Mouse (Mus musculus): ENCODE measurements around the gene Isoc2b. TPM values are rescaled to one million over a fixed set of nuclear protein-coding genes. Genes with fewer than 3 reads are reported as not detected.

The Isoc2b gene
- polyA plus RNA-seq, 1 experiment from 2014 or later: 4.2 TPM

GRCm38 (mm10) chr7:4850621-4851314 lies 19.3 kb downstream of the Isoc2b start:
- ATAC-seq (ENCODE audit: insufficient number of reproducible peaks, insufficient read depth, low FRiP score, low TSS enrichment, low read depth): no peak
- Histone ChIP-seq H3K36me3 (no peaks in the 10 kb centered on the region), H3K27me3 (peaks cover 44% of the 10 kb centered on the region), H3K27ac (no peak overlapping the region), H3K4me3 (replicated peaks) (no peak overlapping the region), H3K4me2 (no peak overlapping the region), H3K9me3 (no peaks in the 10 kb centered on the region), H3K9ac (replicated peaks) (no peak overlapping the region), H3K4me1 (replicated peaks) (no peaks in the 10 kb centered on the region)
- WGBS: 79% methylated on average over 11 of the region's 11 CpGs

GRCm38 (mm10) chr7:4849372-4849771 lies 20.7 kb downstream of the Isoc2b start:
- Histone ChIP-seq H3K27me3 (peaks cover 58% of the 10 kb centered on the region), H3K4me1 (replicated peaks) (peaks cover 3% of the 10 kb centered on the region; the same call in 1 of the 2 replicates), H3K9ac (replicated peaks) (no peak overlapping the region), H3K36me3 (no peaks in the 10 kb centered on the region), H3K4me2 (no peak overlapping the region), H3K9me3 (no peaks in the 10 kb centered on the region), H3K27ac (no peak overlapping the region), H3K4me3 (replicated peaks) (no peak overlapping the region)
- no peak for ATAC-seq (ENCODE audit: insufficient number of reproducible peaks, insufficient read depth, low FRiP score, low TSS enrichment, low read depth)
- WGBS: 54% methylated on average over 9 of the region's 9 CpGs

- Histone ChIP-seq H3K36me3 (no peaks in the 10 kb centered on the region), H3K4me3 (replicated peaks) (peak overlapping the region; percentile 47), H3K4me2 (peak overlapping the region; percentile 94), H3K27ac (no peak overlapping the region), H3K9ac (replicated peaks) (no peak overlapping the region), H3K4me1 (replicated peaks) (peaks cover 24% of the 10 kb centered on the region), H3K27me3 (peaks cover 86% of the 10 kb centered on the region), H3K9me3 (no peaks in the 10 kb centered on the region)
- peak; percentile 76 for ATAC-seq (ENCODE audit: insufficient number of reproducible peaks, insufficient read depth, low FRiP score, low TSS enrichment, low read depth)
- WGBS: under 1% methylated on average over 13 of the region's 13 CpGs
Measured at GRCm38 (mm10) chr7:4844917-4845309, 25.1 kb downstream of the Isoc2b start.

GRCm38 (mm10) chr7:4844245-4844916 lies 25.7 kb downstream of the Isoc2b start, which contains the start of gene Shisa7:
Shisa7 (minus strand) TSS chr7:4844696.
- Histone ChIP-seq H3K4me2 (peak within 1 kb of the TSS; percentile 94), H3K27me3 (peaks cover 88% of the 10 kb centered on the region), H3K9me3 (no peaks in the 10 kb centered on the region), H3K27ac (no peak within 1 kb of the TSS), H3K4me3 (replicated peaks) (peak within 1 kb of the TSS; percentile 47), H3K4me1 (replicated peaks) (peaks cover 24% of the 10 kb centered on the region), H3K36me3 (no peaks in the 10 kb centered on the region), H3K9ac (replicated peaks) (peak within 1 kb of the TSS; percentile 60)
- peak; percentile 64; the same call in 1 of the 2 replicates for ATAC-seq (ENCODE audit: insufficient number of reproducible peaks, insufficient read depth, low FRiP score, low TSS enrichment, low read depth)
- under 1% methylated on average over 41 of the region's 41 CpGs for WGBS

GRCm38 (mm10) chr7:4843604-4844244 lies 26.3 kb downstream of the Isoc2b start:
- H3K36me3 ChIP-seq: no peaks in the 10 kb centered on the region
- no peak for ATAC-seq (ENCODE audit: insufficient number of reproducible peaks, insufficient read depth, low FRiP score, low TSS enrichment, low read depth)
- 2% methylated on average over 34 of the region's 34 CpGs for WGBS
- peak overlapping the region; percentile 60 for H3K9ac ChIP-seq (replicated peaks)
- peaks cover 90% of the 10 kb centered on the region for H3K27me3 ChIP-seq
- peak overlapping the region; percentile 94 for H3K4me2 ChIP-seq
- H3K9me3 ChIP-seq: no peaks in the 10 kb centered on the region
- peak overlapping the region; percentile 47 for H3K4me3 ChIP-seq (replicated peaks)
- no peak overlapping the region for H3K27ac ChIP-seq
- peaks cover 24% of the 10 kb centered on the region for H3K4me1 ChIP-seq (replicated peaks)

GRCm38 (mm10) chr7:4842634-4843131 lies 27.4 kb downstream of the Isoc2b start:
- Histone ChIP-seq H3K4me1 (replicated peaks) (peaks cover 24% of the 10 kb centered on the region), H3K27me3 (peaks cover 97% of the 10 kb centered on the region), H3K27ac (no peak overlapping the region), H3K9ac (replicated peaks) (0 out of 2 replicates have a peak overlapping the region, but pooled peaks have one; percentile 12), H3K4me3 (replicated peaks) (peak overlapping the region; percentile 47), H3K4me2 (peak overlapping the region; percentile 94), H3K36me3 (no peaks in the 10 kb centered on the region), H3K9me3 (no peaks in the 10 kb centered on the region)
- 1% methylated on average over 16 of the region's 16 CpGs for WGBS
- ATAC-seq (ENCODE audit: insufficient number of reproducible peaks, insufficient read depth, low FRiP score, low TSS enrichment, low read depth): 0 out of 2 replicates have a peak, but pooled peaks have one; percentile 27

- ATAC-seq (ENCODE audit: insufficient number of reproducible peaks, insufficient read depth, low FRiP score, low TSS enrichment, low read depth): no peak
- Histone ChIP-seq H3K9me3 (no peaks in the 10 kb centered on the region), H3K27ac (no peak overlapping the region), H3K4me1 (replicated peaks) (peaks cover 24% of the 10 kb centered on the region), H3K27me3 (peaks cover 100% of the 10 kb centered on the region), H3K4me3 (replicated peaks) (peak overlapping the region; percentile 47; the same call in 1 of the 2 replicates), H3K9ac (replicated peaks) (no peak overlapping the region), H3K36me3 (no peaks in the 10 kb centered on the region), H3K4me2 (peak overlapping the region; percentile 94; the same call in 1 of the 2 replicates)
- WGBS: 52% methylated on average over 5 of the region's 5 CpGs
Measured at GRCm38 (mm10) chr7:4842077-4842476, 28.0 kb downstream of the Isoc2b start.

GRCm38 (mm10) chr7:4837639-4838038 lies 32.4 kb downstream of the Isoc2b start:
- ATAC-seq (ENCODE audit: insufficient number of reproducible peaks, insufficient read depth, low FRiP score, low TSS enrichment, low read depth): no peak
- Histone ChIP-seq H3K27ac (no peak overlapping the region), H3K9ac (replicated peaks) (no peak overlapping the region), H3K4me1 (replicated peaks) (peaks cover 15% of the 10 kb centered on the region), H3K4me2 (no peak overlapping the region), H3K27me3 (peaks cover 98% of the 10 kb centered on the region), H3K4me3 (replicated peaks) (no peak overlapping the region), H3K36me3 (no peaks in the 10 kb centered on the region), H3K9me3 (no peaks in the 10 kb centered on the region)
- WGBS: 14% methylated on average over 1 of the region's 1 CpGs

- Histone ChIP-seq H3K9ac (replicated peaks) (peak overlapping the region; percentile 58), H3K9me3 (no peaks in the 10 kb centered on the region), H3K4me2 (peak overlapping the region; percentile 82), H3K4me1 (replicated peaks) (peaks cover 10% of the 10 kb centered on the region), H3K27ac (no peak overlapping the region), H3K27me3 (peaks cover 96% of the 10 kb centered on the region), H3K36me3 (no peaks in the 10 kb centered on the region), H3K4me3 (replicated peaks) (peak overlapping the region; percentile 51)
- peak; percentile 75 for ATAC-seq (ENCODE audit: insufficient number of reproducible peaks, insufficient read depth, low FRiP score, low TSS enrichment, low read depth)
- WGBS: under 1% methylated on average over 37 of the region's 51 CpGs
Measured at GRCm38 (mm10) chr7:4836351-4836792, 33.7 kb downstream of the Isoc2b start.

- peak; percentile 49; the same call in 1 of the 2 replicates for ATAC-seq (ENCODE audit: insufficient number of reproducible peaks, insufficient read depth, low FRiP score, low TSS enrichment, low read depth)
- H3K4me3 ChIP-seq (replicated peaks): peak overlapping the region; percentile 51
- H3K9ac ChIP-seq (replicated peaks): peak overlapping the region; percentile 58; the same call in 1 of the 2 replicates
- peak overlapping the region; percentile 82 for H3K4me2 ChIP-seq
- peaks cover 96% of the 10 kb centered on the region for H3K27me3 ChIP-seq
- no peaks in the 10 kb centered on the region for H3K36me3 ChIP-seq
- no peak overlapping the region for H3K27ac ChIP-seq
- H3K9me3 ChIP-seq: no peaks in the 10 kb centered on the region
- H3K4me1 ChIP-seq (replicated peaks): peaks cover 10% of the 10 kb centered on the region
- WGBS: 4% methylated on average over 34 of the region's 34 CpGs
Measured at GRCm38 (mm10) chr7:4835631-4836327, 34.3 kb downstream of the Isoc2b start.
